Mouse (Mus musculus) stomach, postnatal 0 days (tissue): ENCODE measurements at regions not wholly inside any gene's neighbourhood (a gene's known extent, or its start where the extent isn't known, plus 50 kb on each side); places are given as distances from the start of the nearest gene placed in this dataset.

Source experiments
- CTCF ChIP-seq: IDR thresholded peaks from 2 replicates; pipeline ENCODE4 v1.5.1; 2016; ENCODE audit warnings: antibody characterized with exemption, low read depth, mild to moderate bottlenecking, moderate library complexity
- EP300 ChIP-seq: optimal IDR thresholded peaks from 2 replicates; pipeline ENCODE3; 2016; ENCODE audit warnings: antibody characterized with exemption

DNA sequence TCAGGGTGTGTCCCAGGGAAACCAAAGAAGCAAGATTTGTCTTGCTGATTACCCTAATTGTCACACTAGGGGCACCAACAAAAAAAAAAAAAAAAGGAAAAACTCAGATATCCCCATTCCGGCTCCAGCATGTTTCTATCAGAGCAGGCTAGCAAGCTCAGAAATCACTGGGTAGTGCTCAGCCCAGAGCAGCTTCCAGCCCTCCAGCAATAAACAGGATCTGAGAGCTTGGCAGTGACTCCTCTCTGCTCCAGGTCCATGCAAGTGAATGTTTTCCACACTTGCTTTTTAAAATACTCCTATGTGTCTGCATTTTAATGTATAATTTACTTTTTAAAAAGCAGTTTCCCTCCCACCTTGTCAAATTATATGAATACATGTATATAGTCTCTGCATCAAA is 290.8 kb downstream of the Car8 start:
- no peak for TF ChIP-seq CTCF
- no peak for TF ChIP-seq EP300
